Mouse (Mus musculus): ENCODE data around the gene Vmn1r88. TPM values are rescaled to one million over a fixed set of nuclear protein-coding genes. Genes with fewer than 3 reads are reported as not detected.
"Not testable (repeated sequence)": the region's sequence is repeated elsewhere in the genome, so short reads cannot be mapped to it uniquely, and the experiment has no call there.

Gene Vmn1r88
- polyA plus RNA-seq (2015; fragmentation: Nextera tagmentation; extraction: Ambion mirVana), result not detected in 2 replicates

DNA sequence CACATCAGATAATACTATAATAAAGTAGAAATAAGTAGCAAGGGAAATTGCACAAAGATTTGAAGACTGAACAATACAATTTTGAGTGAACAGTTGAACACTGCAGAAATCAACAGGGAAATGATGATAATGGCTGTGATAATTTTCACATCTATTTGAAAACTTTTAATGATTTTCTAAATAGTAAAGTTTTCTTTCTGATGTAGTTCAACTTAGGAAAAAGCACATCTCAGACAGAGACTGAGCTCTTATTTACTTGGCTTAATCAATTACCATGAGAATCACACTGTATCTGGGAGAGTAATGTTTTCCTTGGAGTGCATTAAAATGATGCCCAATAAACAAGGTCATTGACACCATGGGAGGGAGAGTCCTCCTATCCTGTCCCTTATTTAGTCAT lies at the start of gene Vmn1r88:
Gene Vmn1r88, plus strand, starts transcription at position 301 of the 400 bp plus-strand sequence.
- no peak within 1 kb of the TSS for H3K4me2 ChIP-seq (replicated peaks; ENCODE audit: low read depth, low read length)
- ATAC-seq (no peak), DNase-seq (ENCODE audit: low spot score) (no peak)
- TF ChIP-seq CTCF (IDR thresholded peaks at IDR 0.05), result no peak
- TF ChIP-seq EP300 (IDR thresholded peaks at IDR 0.05), result no peak
- no peak within 1 kb of the TSS for H3K4me3 ChIP-seq (ENCODE audit: low read depth, low read length)
- no peak within 1 kb of the TSS for H3K9ac ChIP-seq (replicated peaks; ENCODE audit: low read depth)
- no peaks in the 10 kb centered on the region for H3K36me3 ChIP-seq (ENCODE audit: insufficient read depth, low read length)
- no peaks in the 10 kb centered on the region for H3K4me1 ChIP-seq (ENCODE audit: insufficient read depth, low read depth, low read length)
- H3K27me3 ChIP-seq (replicated peaks; ENCODE audit: insufficient read depth, low read length), result no peaks in the 10 kb centered on the region
- H3K27ac ChIP-seq (ENCODE audit: low read length), result no peak within 1 kb of the TSS
- no peaks in the 10 kb centered on the region for H3K9me3 ChIP-seq (ENCODE audit: low read length)

DNA sequence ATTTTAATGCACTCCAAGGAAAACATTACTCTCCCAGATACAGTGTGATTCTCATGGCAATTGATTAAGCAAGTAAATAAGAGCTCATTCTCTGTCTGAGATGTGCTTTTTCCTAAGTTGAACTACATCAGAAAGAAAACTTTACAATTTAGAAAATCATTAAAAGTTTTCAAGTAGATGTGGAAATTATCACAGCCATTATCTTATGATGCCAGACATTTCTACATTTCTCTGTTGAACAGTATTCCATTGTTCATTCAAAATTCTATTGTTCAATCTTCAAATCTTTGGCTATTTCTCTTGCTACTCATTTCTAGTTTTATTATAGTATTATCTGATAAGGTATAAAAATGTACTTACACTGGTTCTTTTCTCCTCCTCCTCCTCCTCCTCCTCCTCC lies 39.6 kb upstream of the Vmn1r88 start, which contains the start of gene Vmn1r86:
Gene Vmn1r86, minus strand, starts transcription at position 101 of the 400 bp plus-strand sequence.
- Histone ChIP-seq H3K36me3 (ENCODE audit: insufficient read depth, low read length) (no peaks in the 10 kb centered on the region), H3K4me3 (ENCODE audit: low read depth, low read length) (no peak within 1 kb of the TSS), H3K4me2 (replicated peaks; ENCODE audit: low read depth, low read length) (no peak within 1 kb of the TSS), H3K9me3 (ENCODE audit: low read length) (no peaks in the 10 kb centered on the region), H3K27me3 (replicated peaks; ENCODE audit: insufficient read depth, low read length) (no peaks in the 10 kb centered on the region), H3K9ac (replicated peaks; ENCODE audit: low read depth) (no peak within 1 kb of the TSS), H3K4me1 (ENCODE audit: insufficient read depth, low read depth, low read length) (no peaks in the 10 kb centered on the region), H3K27ac (ENCODE audit: low read length) (no peak within 1 kb of the TSS)
- ATAC-seq (no peak), DNase-seq (ENCODE audit: low spot score) (no peak)
- TF ChIP-seq CTCF (IDR thresholded peaks at IDR 0.05) (no peak), EP300 (IDR thresholded peaks at IDR 0.05) (no peak)

DNA sequence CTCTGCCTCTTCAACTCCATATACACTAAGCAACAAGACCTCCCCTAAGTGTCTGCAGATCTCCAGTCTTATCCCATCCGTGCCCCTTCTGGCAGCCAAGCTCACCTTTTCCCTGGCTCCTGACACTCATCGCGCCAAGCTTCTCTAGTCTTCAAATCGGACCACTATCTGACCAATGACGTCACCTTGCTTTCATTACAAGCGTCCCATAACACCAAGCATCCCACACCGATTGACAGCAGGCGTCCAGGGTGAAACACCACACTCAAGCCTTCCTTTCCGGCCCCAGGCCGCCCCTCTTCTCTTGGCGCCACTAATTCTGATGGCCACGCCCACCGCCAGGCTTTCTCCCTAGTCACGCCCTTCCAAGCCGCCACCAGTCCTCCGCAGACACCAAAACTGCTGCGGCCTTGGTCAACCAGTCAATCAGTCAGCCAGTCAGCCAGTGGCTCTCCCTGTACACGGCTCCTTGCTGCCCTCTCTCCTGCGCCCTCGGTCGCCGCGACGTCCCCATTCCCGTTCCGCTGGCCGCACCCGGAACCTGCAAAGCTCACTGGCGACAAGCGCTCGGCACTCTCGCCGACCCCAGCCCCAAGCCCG lies 35.7 kb upstream of the Vmn1r88 start:
- not testable (repeated sequence) for H3K4me3 ChIP-seq (ENCODE audit: low read depth, low read length); H3K4me2 ChIP-seq (replicated peaks; ENCODE audit: low read depth, low read length); H3K36me3 ChIP-seq (ENCODE audit: insufficient read depth, low read length); H3K27me3 ChIP-seq (replicated peaks; ENCODE audit: insufficient read depth, low read length); H3K9me3 ChIP-seq (ENCODE audit: low read length); H3K27ac ChIP-seq (ENCODE audit: low read length); H3K9ac ChIP-seq (replicated peaks; ENCODE audit: low read depth); DNase-seq (ENCODE audit: low spot score); H3K4me1 ChIP-seq (ENCODE audit: insufficient read depth, low read depth, low read length)
- ATAC-seq, result peak; percentile 37; the same call in 1 of the 2 replicates
- WGBS, result 2% methylated on average over 11 of the region's 34 CpGs

DNA sequence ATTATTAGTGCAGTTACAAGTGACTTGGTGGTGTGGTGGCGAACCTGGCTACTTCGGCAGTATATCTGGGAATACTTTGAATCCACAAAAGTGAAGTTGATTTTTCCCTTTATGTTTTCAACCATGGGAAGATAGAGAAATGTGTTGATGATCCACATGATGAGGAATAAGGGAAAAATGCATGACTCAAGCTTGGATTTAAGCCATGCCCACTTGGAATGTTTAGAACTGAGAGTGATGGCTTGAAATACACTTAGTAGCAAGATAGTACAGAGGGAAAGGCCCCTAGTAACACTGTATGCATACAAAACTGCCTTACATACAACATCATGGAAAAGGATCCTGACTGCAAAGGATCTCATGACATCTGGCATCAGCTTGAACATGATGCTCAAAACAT lies 27.5 kb upstream of the Vmn1r88 start:
- DNase-seq (ENCODE audit: low spot score) (no peak), ATAC-seq (no peak)
- no peaks in the 10 kb centered on the region for H3K9me3 ChIP-seq (ENCODE audit: low read length)
- no peaks in the 10 kb centered on the region for H3K27me3 ChIP-seq (replicated peaks; ENCODE audit: insufficient read depth, low read length)
- H3K9ac ChIP-seq (replicated peaks; ENCODE audit: low read depth), result no peak overlapping the region
- no peak overlapping the region for H3K4me3 ChIP-seq (ENCODE audit: low read depth, low read length)
- H3K4me2 ChIP-seq (replicated peaks; ENCODE audit: low read depth, low read length), result no peak overlapping the region
- 84% methylated on average over 2 of the region's 2 CpGs for WGBS
- no peaks in the 10 kb centered on the region for H3K4me1 ChIP-seq (ENCODE audit: insufficient read depth, low read depth, low read length)
- TF ChIP-seq CTCF (IDR thresholded peaks at IDR 0.05) (no peak), EP300 (IDR thresholded peaks at IDR 0.05) (no peak)
- no peak overlapping the region for H3K27ac ChIP-seq (ENCODE audit: low read length)
- no peaks in the 10 kb centered on the region for H3K36me3 ChIP-seq (ENCODE audit: insufficient read depth, low read length)

DNA sequence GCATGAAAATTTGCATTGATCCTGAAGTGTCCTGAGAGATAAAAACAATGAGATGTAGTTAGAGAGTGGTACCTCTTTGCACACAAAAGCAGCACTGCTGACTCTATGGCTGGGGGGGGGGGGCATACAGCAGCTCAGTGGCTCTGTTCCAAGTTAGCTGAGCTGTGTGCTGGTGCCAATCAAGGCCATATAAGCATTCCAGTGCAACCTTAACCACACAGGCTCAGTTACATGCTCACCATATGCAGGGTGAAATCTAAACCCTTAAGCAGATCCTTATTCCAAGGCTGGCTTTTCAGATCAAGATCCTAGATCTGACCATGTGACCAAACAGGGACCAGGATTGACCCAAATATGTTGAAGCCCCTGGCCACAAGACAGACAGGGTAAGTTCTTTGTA lies 22.0 kb upstream of the Vmn1r88 start:
- no peak overlapping the region for H3K4me3 ChIP-seq (ENCODE audit: low read depth, low read length)
- no peak for TF ChIP-seq EP300 (IDR thresholded peaks at IDR 0.05)
- TF ChIP-seq CTCF (IDR thresholded peaks at IDR 0.05), result no peak
- no peak overlapping the region for H3K4me2 ChIP-seq (replicated peaks; ENCODE audit: low read depth, low read length)
- no peak overlapping the region for H3K27ac ChIP-seq (ENCODE audit: low read length)
- H3K9ac ChIP-seq (replicated peaks; ENCODE audit: low read depth), result no peak overlapping the region
- DNase-seq (ENCODE audit: low spot score), result no peak
- H3K4me1 ChIP-seq (ENCODE audit: insufficient read depth, low read depth, low read length), result no peaks in the 10 kb centered on the region
- ATAC-seq, result no peak
- H3K27me3 ChIP-seq (replicated peaks; ENCODE audit: insufficient read depth, low read length), result no peaks in the 10 kb centered on the region
- no peaks in the 10 kb centered on the region for H3K9me3 ChIP-seq (ENCODE audit: low read length)
- H3K36me3 ChIP-seq (ENCODE audit: insufficient read depth, low read length), result no peaks in the 10 kb centered on the region

DNA sequence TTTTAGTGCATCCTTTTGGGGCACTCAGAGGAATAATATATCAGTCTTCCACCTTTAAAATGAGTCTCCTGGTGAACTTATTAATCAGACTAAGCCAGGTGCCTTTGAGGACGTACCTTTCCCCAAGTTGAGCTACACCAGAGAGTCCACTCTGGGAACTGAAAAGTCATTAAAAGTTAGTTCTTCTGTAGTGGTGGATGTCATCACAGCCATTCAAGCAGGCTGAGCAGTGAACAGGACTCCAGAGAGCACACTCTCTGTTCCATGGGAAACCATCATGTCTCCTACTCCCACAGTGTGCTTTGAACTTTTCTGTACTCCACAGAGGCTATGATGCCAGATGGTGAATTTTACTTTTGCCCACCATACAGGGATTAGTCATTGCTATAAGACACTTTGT lies 19.3 kb upstream of the Vmn1r88 start, which contains the start of gene Vmn1r87:
Gene Vmn1r87, minus strand, starts transcription at position 101 of the 400 bp plus-strand sequence.
- Histone ChIP-seq H3K27ac (ENCODE audit: low read length) (no peak within 1 kb of the TSS), H3K4me1 (ENCODE audit: insufficient read depth, low read depth, low read length) (no peaks in the 10 kb centered on the region), H3K27me3 (replicated peaks; ENCODE audit: insufficient read depth, low read length) (no peaks in the 10 kb centered on the region), H3K4me2 (replicated peaks; ENCODE audit: low read depth, low read length) (no peak within 1 kb of the TSS), H3K36me3 (ENCODE audit: insufficient read depth, low read length) (no peaks in the 10 kb centered on the region), H3K4me3 (ENCODE audit: low read depth, low read length) (no peak within 1 kb of the TSS), H3K9ac (replicated peaks; ENCODE audit: low read depth) (no peak within 1 kb of the TSS), H3K9me3 (ENCODE audit: low read length) (no peaks in the 10 kb centered on the region)
- ATAC-seq, result no peak
- WGBS, result 73% methylated on average over 1 of the region's 1 CpGs
- DNase-seq (ENCODE audit: low spot score), result no peak
- TF ChIP-seq CTCF (IDR thresholded peaks at IDR 0.05) (no peak), EP300 (IDR thresholded peaks at IDR 0.05) (no peak)

DNA sequence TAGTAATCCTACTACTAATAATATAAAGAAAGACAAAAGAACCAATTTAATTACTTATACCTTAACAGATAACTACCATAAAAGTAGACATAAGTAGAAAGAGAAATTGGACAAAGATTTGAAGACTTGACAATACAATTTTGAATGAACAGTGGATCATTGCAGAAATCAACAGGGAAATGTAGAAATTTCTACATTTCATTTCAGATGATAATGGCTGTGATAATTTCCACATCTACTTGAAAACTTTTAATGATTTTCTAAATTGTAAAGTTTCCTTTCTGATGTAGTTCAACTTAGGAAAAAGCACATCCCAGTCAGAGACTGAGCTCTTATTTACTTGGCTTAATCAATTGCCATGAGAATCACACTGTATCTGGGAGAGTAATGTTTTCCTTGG lies 53.4 kb downstream of the Vmn1r88 start, which contains the start of gene Vmn1r89:
Gene Vmn1r89, plus strand, starts transcription at position 301 of the 400 bp plus-strand sequence.
- H3K4me2 ChIP-seq (replicated peaks; ENCODE audit: low read depth, low read length), result no peak within 1 kb of the TSS
- H3K27ac ChIP-seq (ENCODE audit: low read length), result no peak within 1 kb of the TSS
- no peak within 1 kb of the TSS for H3K4me3 ChIP-seq (ENCODE audit: low read depth, low read length)
- no peaks in the 10 kb centered on the region for H3K36me3 ChIP-seq (ENCODE audit: insufficient read depth, low read length)
- no peaks in the 10 kb centered on the region for H3K9me3 ChIP-seq (ENCODE audit: low read length)
- DNase-seq (ENCODE audit: low spot score) (no peak), ATAC-seq (no peak)
- no peak within 1 kb of the TSS for H3K9ac ChIP-seq (replicated peaks; ENCODE audit: low read depth)
- no peaks in the 10 kb centered on the region for H3K27me3 ChIP-seq (replicated peaks; ENCODE audit: insufficient read depth, low read length)
- TF ChIP-seq CTCF (IDR thresholded peaks at IDR 0.05) (no peak), EP300 (IDR thresholded peaks at IDR 0.05) (no peak)
- no peaks in the 10 kb centered on the region for H3K4me1 ChIP-seq (ENCODE audit: insufficient read depth, low read depth, low read length)

Other genes with a start within 250 kb of the Vmn1r88 start
- 609 and 716 TPM in 2 replicates for gene Rps5, start 237.3 kb upstream of the Vmn1r88 start, polyA plus RNA-seq (2015; fragmentation: Nextera tagmentation; extraction: Ambion mirVana)
- 1.3 and 1.4 TPM in 2 replicates for gene Rnf225, start 232.2 kb upstream of the Vmn1r88 start, polyA plus RNA-seq (2015; fragmentation: Nextera tagmentation; extraction: Ambion mirVana)
- 5.5 and 5.7 TPM in 2 replicates for gene Zfp324, start 193.7 kb upstream of the Vmn1r88 start, polyA plus RNA-seq (2015; fragmentation: Nextera tagmentation; extraction: Ambion mirVana)
- gene Zfp446, start 181.7 kb upstream of the Vmn1r88 start, polyA plus RNA-seq (2015; fragmentation: Nextera tagmentation; extraction: Ambion mirVana), result 3.9 and 4.0 TPM in 2 replicates
- not detected in 2 replicates for gene Slc27a5, start 161.4 kb upstream of the Vmn1r88 start, polyA plus RNA-seq (2015; fragmentation: Nextera tagmentation; extraction: Ambion mirVana)
- 85.6 and 87.2 TPM in 2 replicates for gene Trim28, start 160.5 kb upstream of the Vmn1r88 start, polyA plus RNA-seq (2015; fragmentation: Nextera tagmentation; extraction: Ambion mirVana)
- 11.9 and 12.2 TPM in 2 replicates for gene Zbtb45, start 149.5 kb upstream of the Vmn1r88 start, polyA plus RNA-seq (2015; fragmentation: Nextera tagmentation; extraction: Ambion mirVana)
- 254 and 264 TPM in 2 replicates for gene Chmp2a, start 124.8 kb upstream of the Vmn1r88 start, polyA plus RNA-seq (2015; fragmentation: Nextera tagmentation; extraction: Ambion mirVana)
- 67.8 and 78.1 TPM in 2 replicates for gene Ube2m, start 121.3 kb upstream of the Vmn1r88 start, polyA plus RNA-seq (2015; fragmentation: Nextera tagmentation; extraction: Ambion mirVana)
- 2.0 and 2.1 TPM in 2 replicates for gene Mzf1, start 104.8 kb upstream of the Vmn1r88 start, polyA plus RNA-seq (2015; fragmentation: Nextera tagmentation; extraction: Ambion mirVana)
- gene Vmn1r85, start 64.4 kb upstream of the Vmn1r88 start, polyA plus RNA-seq (2015; fragmentation: Nextera tagmentation; extraction: Ambion mirVana), result not detected in 2 replicates
- gene Vmn1r86, start 39.7 kb upstream of the Vmn1r88 start, polyA plus RNA-seq (2015; fragmentation: Nextera tagmentation; extraction: Ambion mirVana), result not detected in 2 replicates
- gene Vmn1r87, start 19.4 kb upstream of the Vmn1r88 start, polyA plus RNA-seq (2015; fragmentation: Nextera tagmentation; extraction: Ambion mirVana), result not detected in 2 replicates
- not detected in 2 replicates for gene Vmn1r89, start 53.5 kb downstream of the Vmn1r88 start, polyA plus RNA-seq (2015; fragmentation: Nextera tagmentation; extraction: Ambion mirVana)
- 16.5 and 20.2 TPM in 2 replicates for gene Lig1, start 117.7 kb downstream of the Vmn1r88 start, polyA plus RNA-seq (2015; fragmentation: Nextera tagmentation; extraction: Ambion mirVana)
- gene Zswim9, start 119.2 kb downstream of the Vmn1r88 start, polyA plus RNA-seq (2015; fragmentation: Nextera tagmentation; extraction: Ambion mirVana), result 4.7 and 5.5 TPM in 2 replicates
- 1.2 and 1.5 TPM in 2 replicates for gene Pla2g4c, start 165.1 kb downstream of the Vmn1r88 start, polyA plus RNA-seq (2015; fragmentation: Nextera tagmentation; extraction: Ambion mirVana)
- not detected in 2 replicates for gene Cabp5, start 238.6 kb downstream of the Vmn1r88 start, polyA plus RNA-seq (2015; fragmentation: Nextera tagmentation; extraction: Ambion mirVana)